Mouse (Mus musculus) neural tube, embryonic 15.5 days (tissue): ENCODE data around the gene Eif3d. TPM values are rescaled to one million over a fixed set of nuclear protein-coding genes. Genes with fewer than 3 reads are reported as not detected.

Experiments used
- ATAC-seq: fragments of 200-750 bp; cut with Nextera tagmentation; 2 replicates; pipeline ENCODE4 v1.8.0; 2017; ENCODE audit warnings: mild to moderate bottlenecking, moderate TSS enrichment, moderate library complexity; ENCODE audit not compliant: low FRiP score
- H3K27ac ChIP-seq: fragments of 300-500 bp; sonication (generic); replicated peaks from 2 replicates; pipeline ENCODE4 v1.5.1; 2015; ENCODE audit warnings: mild to moderate bottlenecking, inconsistent platforms
- H3K27me3 ChIP-seq: fragments of 300-500 bp; sonication (generic); replicated peaks from 2 replicates; pipeline ENCODE4 v1.6.1; 2015; ENCODE audit warnings: inconsistent platforms
- H3K36me3 ChIP-seq: fragments of 300-500 bp; sonication (generic); 2 replicates; pipeline ENCODE4 v1.6.1; 2015; ENCODE audit warnings: inconsistent platforms
- H3K4me1 ChIP-seq: fragments of 300-500 bp; sonication (generic); 2 replicates; pipeline ENCODE4 v1.6.1; 2015; ENCODE audit warnings: inconsistent platforms
- H3K4me2 ChIP-seq: fragments of 300-500 bp; sonication (generic); 2 replicates; pipeline ENCODE4 v1.6.1; 2015; ENCODE audit warnings: inconsistent platforms, mild to moderate bottlenecking, moderate library complexity
- H3K4me3 ChIP-seq: fragments of 300-500 bp; sonication (generic); replicated peaks from 2 replicates; pipeline ENCODE4 v1.5.1; 2015; ENCODE audit warnings: mild to moderate bottlenecking, inconsistent platforms
- H3K9ac ChIP-seq: fragments of 300-500 bp; sonication (generic); replicated peaks from 2 replicates; pipeline ENCODE4 v1.6.1; 2015; ENCODE audit warnings: mild to moderate bottlenecking, inconsistent platforms
- H3K9me3 ChIP-seq: fragments of 300-500 bp; sonication (generic); replicated peaks from 2 replicates; pipeline ENCODE4 v1.6.1; 2016; ENCODE audit warnings: inconsistent platforms
- WGBS: fragments of 180-500 bp; shearing (Covaris S2); methylation state at CpG from one replicate; pipeline ENCODE4 v1.1.7; 2015; ENCODE audit warnings: mixed read lengths; 5-methylcytosine and 5-hydroxymethylcytosine counted together
- polyA plus RNA-seq: library from polyadenylated mRNA; unstranded; fragments of >200 nt; fragmentation: Nextera tagmentation; extraction: Ambion mirVana; gene quantifications from 2 replicates; pipeline ENCODE4 v1.2.1, GENCODE M21; 2015

The Eif3d gene
- polyA plus RNA-seq, 1 experiment from 2014 or later, result 156 TPM

DNA sequence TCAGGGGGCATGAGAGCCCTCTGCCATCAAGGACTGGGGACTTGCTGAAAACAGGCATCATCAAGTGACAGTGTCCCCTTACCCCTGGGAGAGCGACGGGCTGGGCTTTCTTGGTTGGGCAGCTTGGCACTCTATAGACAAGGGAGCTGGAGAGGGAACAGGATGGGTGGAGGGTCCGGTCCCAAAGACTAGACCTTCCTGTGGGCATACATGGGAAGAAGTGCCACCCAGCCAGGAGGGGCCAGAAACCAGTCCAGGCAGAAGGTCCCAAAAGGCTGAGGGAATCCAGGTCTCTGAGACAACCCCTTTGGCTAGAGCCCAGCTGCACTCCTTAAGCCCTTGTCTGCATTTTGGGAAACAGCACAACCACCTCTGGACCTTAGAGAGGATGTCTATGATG is 56.1 kb downstream of the Eif3d start:
- no peaks in the 10 kb centered on the region for H3K9me3 ChIP-seq
- no peak overlapping the region for H3K4me2 ChIP-seq
- WGBS, result 98% methylated on average over 3 of the region's 3 CpGs
- H3K9ac ChIP-seq, result no peak overlapping the region
- ATAC-seq, result no peak
- H3K27me3 ChIP-seq, result no peaks in the 10 kb centered on the region
- peaks cover 39% of the 10 kb centered on the region for H3K36me3 ChIP-seq
- no peak overlapping the region for H3K27ac ChIP-seq
- no peak overlapping the region for H3K4me3 ChIP-seq
- H3K4me1 ChIP-seq, result no peaks in the 10 kb centered on the region

DNA sequence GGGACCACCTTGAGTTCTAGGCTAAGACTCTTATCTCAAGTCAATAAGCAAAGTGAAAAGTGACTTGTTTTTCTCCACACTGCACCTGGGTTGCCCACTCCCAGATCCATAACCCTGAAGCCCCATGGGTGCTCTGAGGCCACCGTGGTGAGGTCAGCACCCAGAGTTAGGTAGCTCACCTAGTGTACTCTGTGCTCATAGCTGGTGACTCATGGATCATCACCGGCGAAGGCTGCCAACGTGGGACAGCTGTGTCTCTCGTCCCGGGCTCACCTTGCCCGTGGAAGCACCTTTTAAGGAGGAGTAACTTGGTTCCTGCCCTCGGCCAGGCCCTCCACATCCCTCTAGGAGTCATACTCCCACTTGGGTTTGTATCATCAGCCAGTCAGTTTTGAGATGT is 57.6 kb downstream of the Eif3d start:
- H3K9ac ChIP-seq, result no peak overlapping the region
- 91% methylated on average over 8 of the region's 8 CpGs for WGBS
- no peaks in the 10 kb centered on the region for H3K9me3 ChIP-seq
- H3K4me2 ChIP-seq, result no peak overlapping the region
- H3K27me3 ChIP-seq, result no peaks in the 10 kb centered on the region
- no peak overlapping the region for H3K4me3 ChIP-seq
- peaks cover 28% of the 10 kb centered on the region for H3K36me3 ChIP-seq
- H3K27ac ChIP-seq, result no peak overlapping the region
- no peak for ATAC-seq
- H3K4me1 ChIP-seq, result no peaks in the 10 kb centered on the region

DNA sequence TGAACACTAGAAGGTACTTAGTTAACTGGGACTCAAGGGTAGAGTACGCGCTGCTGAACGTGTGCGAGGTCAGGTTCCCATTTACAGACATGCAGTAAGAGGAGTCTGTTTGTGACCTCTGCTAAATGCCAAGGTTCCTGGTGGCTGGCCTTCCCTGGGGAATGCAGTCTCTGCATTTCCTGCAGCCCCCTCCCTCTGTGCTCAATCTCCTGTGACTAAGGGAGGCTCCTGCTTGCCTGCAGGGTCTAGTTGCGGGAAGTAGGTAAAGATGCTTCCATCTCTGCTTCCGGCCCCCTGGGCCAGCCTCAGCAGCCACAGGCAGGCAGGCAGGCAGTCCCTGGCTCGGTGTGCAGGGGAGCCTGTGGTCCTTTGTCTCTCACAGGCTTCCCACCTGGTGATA is 58.0 kb downstream of the Eif3d start:
- Histone ChIP-seq H3K9me3 (no peaks in the 10 kb centered on the region), H3K36me3 (peaks cover 26% of the 10 kb centered on the region), H3K4me1 (no peaks in the 10 kb centered on the region), H3K4me3 (no peak overlapping the region), H3K27ac (no peak overlapping the region), H3K9ac (no peak overlapping the region), H3K4me2 (no peak overlapping the region), H3K27me3 (no peaks in the 10 kb centered on the region)
- no peak for ATAC-seq
- 69% methylated on average over 7 of the region's 7 CpGs for WGBS

DNA sequence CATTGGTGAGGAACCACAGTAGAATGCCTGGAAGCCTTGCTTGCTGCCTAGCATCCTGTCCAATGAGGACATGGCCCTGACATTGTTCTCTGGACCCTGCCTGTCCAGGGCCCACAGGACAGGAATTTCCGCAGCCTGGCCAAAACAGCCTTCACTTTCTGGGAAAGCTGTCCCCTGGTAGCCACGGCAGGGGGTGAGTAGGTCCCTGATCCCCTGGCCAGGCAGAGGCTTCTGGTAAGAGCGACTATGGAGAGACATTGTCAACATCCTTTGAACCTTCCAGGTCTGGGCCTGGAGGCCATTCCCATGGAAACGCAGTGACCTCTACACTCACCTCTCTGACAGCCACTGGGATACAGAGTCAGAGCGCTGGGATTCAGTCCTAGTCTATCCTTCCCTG is 58.6 kb downstream of the Eif3d start:
- 70% methylated on average over 5 of the region's 5 CpGs for WGBS
- H3K4me1 ChIP-seq, result no peaks in the 10 kb centered on the region
- no peak overlapping the region for H3K4me2 ChIP-seq
- ATAC-seq, result no peak
- peaks cover 26% of the 10 kb centered on the region for H3K36me3 ChIP-seq
- H3K9me3 ChIP-seq, result no peaks in the 10 kb centered on the region
- no peak overlapping the region for H3K27ac ChIP-seq
- H3K27me3 ChIP-seq, result no peaks in the 10 kb centered on the region
- no peak overlapping the region for H3K4me3 ChIP-seq
- no peak overlapping the region for H3K9ac ChIP-seq

DNA sequence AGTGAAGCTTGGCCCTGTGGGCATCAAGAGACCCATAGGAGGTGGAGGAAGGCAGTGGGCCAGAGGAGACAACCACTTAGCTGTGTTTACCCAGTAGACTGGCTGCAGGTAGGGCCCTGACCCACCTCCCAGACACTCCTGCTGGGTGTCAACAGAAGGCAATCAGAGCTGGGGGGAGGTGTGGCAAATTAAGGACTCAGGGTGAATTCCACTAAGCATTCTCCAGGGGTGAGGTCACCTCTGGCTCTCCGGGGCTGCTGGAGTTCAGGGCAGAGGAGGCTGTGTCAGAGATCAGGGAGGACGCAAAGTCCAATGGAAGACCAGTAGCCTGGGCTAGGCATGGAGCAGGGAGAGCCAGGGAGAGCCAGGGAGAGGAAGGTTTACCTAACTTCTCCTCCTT is 59.5 kb downstream of the Eif3d start:
- WGBS, result 19% methylated on average over 2 of the region's 2 CpGs

More for the DNA sequence above, 59.5 kb downstream of the Eif3d start:
- no peaks in the 10 kb centered on the region; the same call in 1 of the 2 replicates for H3K27me3 ChIP-seq
- H3K9me3 ChIP-seq, result no peaks in the 10 kb centered on the region
- peaks cover 22% of the 10 kb centered on the region for H3K36me3 ChIP-seq
- no peak for ATAC-seq
- no peak overlapping the region for H3K4me2 ChIP-seq
- H3K4me3 ChIP-seq, result no peak overlapping the region
- H3K9ac ChIP-seq, result no peak overlapping the region
- no peak overlapping the region for H3K27ac ChIP-seq
- no peaks in the 10 kb centered on the region for H3K4me1 ChIP-seq

Other genes with a start within 250 kb of the Eif3d start
- 0.17 TPM in 1 of 2 replicates, not detected in the other for gene Apol9b, start 241.8 kb downstream of the Eif3d start, polyA plus RNA-seq
- 0.19 and 0.49 TPM in 2 replicates for gene Apol8, start 213.8 kb downstream of the Eif3d start, polyA plus RNA-seq
- gene Myh9, start 128.6 kb downstream of the Eif3d start, polyA plus RNA-seq, result 9.6 and 17.7 TPM in 2 replicates
- 193 and 217 TPM in 2 replicates for gene Txn2, start 41.8 kb downstream of the Eif3d start, polyA plus RNA-seq
- 8.4 and 9.3 TPM in 2 replicates for gene Foxred2, start 14.1 kb downstream of the Eif3d start, polyA plus RNA-seq
- gene Cacng2, start 149.2 kb upstream of the Eif3d start, polyA plus RNA-seq, result 15.4 and 18.9 TPM in 2 replicates
- 88.4 and 99.8 TPM in 2 replicates for gene Ift27, start 203.3 kb upstream of the Eif3d start, polyA plus RNA-seq
- 4.4 and 5.0 TPM in 2 replicates for gene Pvalb, start 235.6 kb upstream of the Eif3d start, polyA plus RNA-seq